Mouse (Mus musculus) hindbrain, embryonic 15.5 days (tissue): Measurements from ENCODE around the gene Atraid. TPM values are rescaled to one million over a fixed set of nuclear protein-coding genes. Genes with fewer than 3 reads are reported as not detected.

Experiments
- ATAC-seq: fragments of 200-750 bp; cut with Nextera tagmentation; 2 replicates; pipeline ENCODE4 v1.8.0; 2017; ENCODE audit warnings: low read depth, moderate number of reproducible peaks, moderate TSS enrichment; ENCODE audit not compliant: low FRiP score
- H3K27ac ChIP-seq: fragments of 300-500 bp; sonication (generic); replicated peaks from 2 replicates; pipeline ENCODE4 v1.5.1; 2015; ENCODE audit warnings: mild to moderate bottlenecking, inconsistent platforms
- H3K27me3 ChIP-seq: fragments of 300-500 bp; sonication (generic); 2 replicates; pipeline ENCODE4 v1.6.1; 2015; ENCODE audit warnings: control low read depth, inconsistent platforms
- H3K36me3 ChIP-seq: fragments of 300-500 bp; sonication (generic); 2 replicates; pipeline ENCODE4 v1.6.1; 2015; ENCODE audit warnings: control low read depth, inconsistent platforms
- H3K4me1 ChIP-seq: fragments of 300-500 bp; sonication (generic); replicated peaks from 2 replicates; pipeline ENCODE4 v1.6.1; 2015; ENCODE audit warnings: control low read depth, inconsistent platforms
- H3K4me2 ChIP-seq: fragments of 300-500 bp; sonication (generic); 2 replicates; pipeline ENCODE4 v1.6.1; 2015; ENCODE audit warnings: moderate library complexity, mild to moderate bottlenecking, inconsistent platforms
- H3K4me3 ChIP-seq: fragments of 300-500 bp; sonication (generic); 2 replicates; pipeline ENCODE4 v1.5.1; 2015; ENCODE audit warnings: mild to moderate bottlenecking, inconsistent platforms
- H3K9ac ChIP-seq: fragments of 300-500 bp; sonication (generic); 2 replicates; pipeline ENCODE4 v1.6.1; 2015; ENCODE audit warnings: inconsistent platforms
- H3K9me3 ChIP-seq: fragments of 300-500 bp; sonication (generic); 2 replicates; pipeline ENCODE4 v1.6.1; 2016; ENCODE audit warnings: control low read depth, inconsistent platforms
- WGBS: fragments of 180-500 bp; shearing (Covaris S2); methylation state at CpG from one replicate; pipeline ENCODE4 v1.1.7; 2015; 5-methylcytosine and 5-hydroxymethylcytosine counted together
- polyA plus RNA-seq: library from polyadenylated mRNA; unstranded; fragments of >200 nt; fragmentation: Nextera tagmentation; extraction: Ambion mirVana; gene quantifications from 2 replicates; pipeline ENCODE4 v1.2.1, GENCODE M21; 2015

Gene Atraid
- polyA plus RNA-seq, 1 experiment from 2014 or later = 176 TPM

- H3K36me3 ChIP-seq = peaks cover 1% of the 10 kb centered on the region; the same call in 1 of the 2 replicates
- H3K9ac ChIP-seq = no peak overlapping the region
- H3K4me3 ChIP-seq = no peak overlapping the region
- 3% methylated on average over 8 of the region's 8 CpGs for WGBS
- H3K27me3 ChIP-seq = no peaks in the 10 kb centered on the region
- H3K27ac ChIP-seq = no peak overlapping the region; the same call in 1 of the 2 replicates
- H3K9me3 ChIP-seq = no peaks in the 10 kb centered on the region
- peaks cover 13% of the 10 kb centered on the region; the same call in 1 of the 2 replicates for H3K4me1 ChIP-seq
- peak; percentile 59; the same call in 1 of the 2 replicates for ATAC-seq
- H3K4me2 ChIP-seq = no peak overlapping the region
These were observed 35.8 kb downstream of the Atraid start for GRCm38 (mm10) chr5:31083949-31084348.

GRCm38 (mm10) chr5:31086606-31087005, 38.5 kb downstream of the Atraid start:
- Histone ChIP-seq H3K4me3 (no peak overlapping the region), H3K9me3 (no peaks in the 10 kb centered on the region), H3K4me2 (no peak overlapping the region), H3K9ac (no peak overlapping the region), H3K4me1 (peaks cover 17% of the 10 kb centered on the region), H3K27ac (no peak overlapping the region), H3K27me3 (peaks cover 18% of the 10 kb centered on the region), H3K36me3 (no peaks in the 10 kb centered on the region)
- no peak for ATAC-seq
- 28% methylated on average over 7 of the region's 7 CpGs for WGBS

GRCm38 (mm10) chr5:31087131-31087530, 39.0 kb downstream of the Atraid start:
- WGBS = 74% methylated on average over 2 of the region's 2 CpGs

GRCm38 (mm10) chr5:31092231-31092975, 44.3 kb downstream of the Atraid start:
- no peaks in the 10 kb centered on the region for H3K9me3 ChIP-seq
- peak overlapping the region; percentile 49 for H3K4me3 ChIP-seq
- H3K36me3 ChIP-seq = no peaks in the 10 kb centered on the region
- peaks cover 42% of the 10 kb centered on the region for H3K4me1 ChIP-seq
- WGBS = 2% methylated on average over 46 of the region's 53 CpGs
- ATAC-seq = 0 out of 2 replicates have a peak, but pooled peaks have one; percentile 17
- H3K27me3 ChIP-seq = peaks cover 60% of the 10 kb centered on the region
- H3K4me2 ChIP-seq = peak overlapping the region; percentile 57
- peak overlapping the region; percentile 58 for H3K27ac ChIP-seq
- H3K9ac ChIP-seq = peak overlapping the region; percentile 53

More at GRCm38 (mm10) chr5:31087131-31087530, 39.0 kb downstream of the Atraid start:
- Histone ChIP-seq H3K4me2 (no peak overlapping the region), H3K9ac (no peak overlapping the region), H3K4me3 (no peak overlapping the region), H3K4me1 (peaks cover 17% of the 10 kb centered on the region), H3K27ac (no peak overlapping the region), H3K36me3 (no peaks in the 10 kb centered on the region), H3K27me3 (peaks cover 22% of the 10 kb centered on the region), H3K9me3 (no peaks in the 10 kb centered on the region)
- ATAC-seq = no peak

- ATAC-seq = peak; percentile 54
- Histone ChIP-seq H3K36me3 (no peaks in the 10 kb centered on the region), H3K4me3 (peak overlapping the region; percentile 49), H3K27me3 (peaks cover 66% of the 10 kb centered on the region), H3K9ac (peak overlapping the region; percentile 53), H3K9me3 (no peaks in the 10 kb centered on the region), H3K27ac (0 out of 2 replicates have a peak overlapping the region, but pooled peaks have one; percentile 58), H3K4me2 (peak overlapping the region; percentile 57), H3K4me1 (peaks cover 42% of the 10 kb centered on the region)
- WGBS = under 1% methylated on average over 47 of the region's 54 CpGs
These were observed 45.3 kb downstream of the Atraid start for GRCm38 (mm10) chr5:31093151-31094041.

- Histone ChIP-seq H3K9ac (no peak overlapping the region), H3K4me1 (peaks cover 42% of the 10 kb centered on the region), H3K4me3 (peak overlapping the region; percentile 49), H3K27ac (no peak overlapping the region), H3K4me2 (peak overlapping the region; percentile 57), H3K36me3 (no peaks in the 10 kb centered on the region), H3K9me3 (no peaks in the 10 kb centered on the region), H3K27me3 (peaks cover 69% of the 10 kb centered on the region)
- no peak for ATAC-seq
- 2% methylated on average over 29 of the region's 29 CpGs for WGBS
These were observed 46.1 kb downstream of the Atraid start for GRCm38 (mm10) chr5:31094100-31094798.

- H3K36me3 ChIP-seq = no peaks in the 10 kb centered on the region
- under 1% methylated on average over 59 of the region's 59 CpGs for WGBS
- peak overlapping the region; percentile 57 for H3K4me2 ChIP-seq
- H3K27ac ChIP-seq = no peak overlapping the region
- peak overlapping the region; percentile 49 for H3K4me3 ChIP-seq
- H3K4me1 ChIP-seq = peaks cover 42% of the 10 kb centered on the region
- peaks cover 67% of the 10 kb centered on the region for H3K27me3 ChIP-seq
- H3K9me3 ChIP-seq = no peaks in the 10 kb centered on the region
- H3K9ac ChIP-seq = no peak overlapping the region
- no peak for ATAC-seq
These were observed 46.9 kb downstream of the Atraid start for GRCm38 (mm10) chr5:31094799-31095691.

- Histone ChIP-seq H3K27ac (no peak overlapping the region), H3K9me3 (no peaks in the 10 kb centered on the region), H3K9ac (no peak overlapping the region), H3K4me2 (peak overlapping the region; percentile 57), H3K27me3 (peaks cover 59% of the 10 kb centered on the region), H3K4me3 (peak overlapping the region; percentile 49), H3K4me1 (peaks cover 42% of the 10 kb centered on the region), H3K36me3 (no peaks in the 10 kb centered on the region)
- WGBS = 27% methylated on average over 11 of the region's 11 CpGs
- no peak for ATAC-seq
These were observed 47.8 kb downstream of the Atraid start for GRCm38 (mm10) chr5:31095711-31096480.
